Mouse (Mus musculus) hindbrain, embryonic 13.5 days (tissue): ENCODE results near the gene Ahnak2. TPM values are rescaled to one million over a fixed set of nuclear protein-coding genes. Genes with fewer than 3 reads are reported as not detected.

ENCODE experiments used
- ATAC-seq: fragments of 200-750 bp; cut with Nextera tagmentation; 2 replicates; pipeline ENCODE4 v1.8.0; 2017; ENCODE audit warnings: moderate TSS enrichment; ENCODE audit not compliant: low FRiP score
- H3K27ac ChIP-seq: fragments of 300-500 bp; sonication (generic); 2 replicates; pipeline ENCODE4 v1.5.1; 2015; ENCODE audit warnings: inconsistent platforms, mild to moderate bottlenecking, moderate library complexity
- H3K27me3 ChIP-seq: fragments of 300-500 bp; sonication (generic); 2 replicates; pipeline ENCODE4 v1.6.1; 2015; ENCODE audit warnings: mild to moderate bottlenecking, inconsistent platforms
- H3K36me3 ChIP-seq: fragments of 300-500 bp; sonication (generic); 2 replicates; pipeline ENCODE4 v1.6.1; 2015; ENCODE audit warnings: mild to moderate bottlenecking, inconsistent platforms
- H3K4me1 ChIP-seq: fragments of 300-500 bp; sonication (generic); replicated peaks from 2 replicates; pipeline ENCODE4 v1.6.1; 2015; ENCODE audit warnings: inconsistent platforms
- H3K4me2 ChIP-seq: fragments of 300-500 bp; sonication (generic); 2 replicates; pipeline ENCODE4 v1.6.1; 2015; ENCODE audit warnings: inconsistent platforms, mild to moderate bottlenecking, moderate library complexity
- H3K4me3 ChIP-seq: fragments of 300-500 bp; sonication (generic); 2 replicates; pipeline ENCODE4 v1.5.1; 2015; ENCODE audit warnings: mild to moderate bottlenecking, inconsistent platforms
- H3K9ac ChIP-seq: fragments of 300-500 bp; sonication (generic); 2 replicates; pipeline ENCODE4 v1.6.1; 2015; ENCODE audit warnings: mild to moderate bottlenecking, inconsistent platforms
- H3K9me3 ChIP-seq: fragments of 300-500 bp; sonication (generic); 2 replicates; pipeline ENCODE4 v1.6.1; 2016; ENCODE audit warnings: inconsistent platforms
- WGBS: fragments of 180-500 bp; shearing (Covaris S2); methylation state at CpG from one replicate; pipeline ENCODE4 v1.1.7; 2015; 5-methylcytosine and 5-hydroxymethylcytosine counted together
- polyA plus RNA-seq: library from polyadenylated mRNA; unstranded; fragments of >200 nt; fragmentation: Nextera tagmentation; extraction: Ambion mirVana; gene quantifications from 2 replicates; pipeline ENCODE4 v1.2.1, GENCODE M21; 2015

Ahnak2 gene
- polyA plus RNA-seq, 1 experiment from 2014 or later, result 0.86 TPM

DNA sequence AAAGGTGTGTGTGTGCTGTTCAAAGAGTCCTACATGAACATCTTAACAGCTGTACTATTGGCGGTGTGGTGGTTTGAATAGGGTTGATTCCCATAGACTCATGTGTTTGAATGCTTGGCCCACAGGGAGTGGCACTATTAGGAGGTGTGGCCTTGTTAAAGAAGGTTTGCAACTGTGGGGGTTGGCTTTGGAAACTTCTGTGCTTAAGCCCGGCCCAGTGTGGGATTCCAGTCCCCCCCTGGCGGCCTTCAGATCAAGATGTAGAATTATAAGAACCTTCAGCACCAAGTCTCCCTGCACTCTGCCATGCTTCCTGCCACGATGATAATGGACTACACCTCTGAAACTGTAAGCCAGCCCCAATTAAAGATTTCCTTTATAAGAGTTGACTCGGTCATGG, 30.0 kb upstream of the Ahnak2 start:
- no peak overlapping the region for H3K27ac ChIP-seq
- ATAC-seq, result no peak
- no peak overlapping the region for H3K4me2 ChIP-seq
- H3K4me3 ChIP-seq, result no peak overlapping the region
- no peaks in the 10 kb centered on the region for H3K9me3 ChIP-seq
- peaks cover 22% of the 10 kb centered on the region for H3K36me3 ChIP-seq
- 92% methylated on average over 5 of the region's 5 CpGs for WGBS
- no peak overlapping the region for H3K9ac ChIP-seq
- no peaks in the 10 kb centered on the region for H3K27me3 ChIP-seq
- peaks cover 30% of the 10 kb centered on the region for H3K4me1 ChIP-seq

DNA sequence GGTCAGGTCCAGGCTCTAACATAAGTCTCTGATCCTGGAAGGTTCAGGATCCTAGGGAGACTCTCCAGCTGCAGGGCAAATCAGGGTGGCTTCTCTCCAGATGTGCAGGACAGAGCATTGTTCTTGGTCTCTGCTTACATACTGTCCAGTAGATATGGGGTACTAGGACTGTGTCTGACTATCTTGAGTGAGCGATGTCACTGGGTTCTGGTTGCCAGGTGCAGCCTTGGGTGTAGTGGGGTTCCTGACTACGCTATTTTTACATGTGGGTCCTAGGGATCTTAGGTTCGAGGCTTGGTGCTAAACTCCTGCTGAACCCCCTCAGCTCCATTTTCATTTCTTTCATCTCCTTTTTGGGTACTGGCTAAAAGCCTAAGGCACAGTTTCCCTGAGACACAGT, 28.1 kb upstream of the Ahnak2 start:
- H3K36me3 ChIP-seq, result peaks cover 33% of the 10 kb centered on the region
- peaks cover 48% of the 10 kb centered on the region for H3K4me1 ChIP-seq
- H3K4me2 ChIP-seq, result peak overlapping the region; percentile 77
- WGBS, result 89% methylated on average over 3 of the region's 3 CpGs
- H3K9ac ChIP-seq, result peak overlapping the region; percentile 85
- H3K27me3 ChIP-seq, result no peaks in the 10 kb centered on the region
- ATAC-seq, result no peak
- H3K27ac ChIP-seq, result peak overlapping the region; percentile 82; the same call in 1 of the 2 replicates
- no peaks in the 10 kb centered on the region for H3K9me3 ChIP-seq
- H3K4me3 ChIP-seq, result peak overlapping the region; percentile 64

DNA sequence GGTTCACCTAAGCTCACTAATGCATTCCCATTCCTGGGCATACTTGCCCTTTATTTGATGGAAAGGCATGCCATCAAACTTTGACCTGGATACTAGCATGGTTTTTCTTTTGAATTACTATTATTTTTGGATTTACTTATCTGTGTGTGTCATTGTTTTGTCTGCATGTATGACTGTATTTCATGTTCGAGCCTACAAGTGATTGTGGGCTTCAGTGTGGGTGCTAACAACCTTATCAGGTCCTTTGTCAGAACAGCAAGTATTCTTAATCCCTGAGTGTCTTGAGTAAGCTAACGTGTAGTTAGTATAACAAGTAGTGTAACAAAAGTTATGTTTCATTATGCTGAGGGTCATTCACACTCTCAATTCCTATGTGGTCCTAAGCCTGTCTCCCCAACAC, 27.7 kb upstream of the Ahnak2 start:
- 27% methylated on average over 2 of the region's 2 CpGs for WGBS
- H3K4me1 ChIP-seq, result peaks cover 51% of the 10 kb centered on the region
- H3K27me3 ChIP-seq, result no peaks in the 10 kb centered on the region
- H3K9me3 ChIP-seq, result no peaks in the 10 kb centered on the region
- H3K4me2 ChIP-seq, result peak overlapping the region; percentile 77
- H3K9ac ChIP-seq, result peak overlapping the region; percentile 85
- H3K27ac ChIP-seq, result peak overlapping the region; percentile 82
- ATAC-seq, result no peak
- peaks cover 34% of the 10 kb centered on the region for H3K36me3 ChIP-seq
- H3K4me3 ChIP-seq, result peak overlapping the region; percentile 64

DNA sequence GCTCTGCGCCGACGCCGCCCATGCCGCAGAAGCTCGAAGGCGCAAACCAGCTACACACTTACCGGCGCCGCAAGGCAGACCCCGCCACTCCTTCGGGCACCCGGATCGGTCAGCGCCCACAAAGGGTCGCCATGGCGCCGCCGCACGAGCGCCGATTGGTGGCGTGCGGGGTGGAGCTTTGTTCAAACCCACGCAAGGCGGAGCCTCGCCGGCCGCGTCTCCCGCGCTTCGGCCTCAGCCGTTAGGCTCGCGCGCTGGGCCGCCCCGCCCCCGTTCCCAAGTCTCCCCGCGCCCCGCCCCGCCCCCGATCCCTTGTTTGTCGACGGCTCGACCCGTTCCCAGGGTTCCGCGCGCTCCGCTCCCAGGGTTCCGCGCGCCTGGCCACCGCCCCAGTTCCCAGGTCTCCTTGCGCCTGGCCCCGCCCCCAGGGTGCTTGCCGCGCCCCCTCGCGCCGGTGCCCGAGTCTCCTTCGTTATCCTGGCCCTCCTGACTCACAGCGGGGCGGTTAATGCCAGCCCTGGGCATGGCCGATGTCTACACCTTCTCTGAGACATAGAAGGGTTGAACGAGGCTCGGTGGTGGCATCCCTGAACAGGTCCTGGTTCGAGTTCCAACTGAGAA, 26.9 kb upstream of the Ahnak2 start, which contains the start of gene Cdca4:
Cdca4 (minus strand) TSS at position 180 of the 621 bp plus-strand sequence.
- Histone ChIP-seq H3K27ac (peak within 1 kb of the TSS; percentile 94), H3K36me3 (peaks cover 42% of the 10 kb centered on the region), H3K27me3 (no peaks in the 10 kb centered on the region), H3K9me3 (no peaks in the 10 kb centered on the region), H3K4me2 (peak within 1 kb of the TSS; percentile 86), H3K4me3 (peak within 1 kb of the TSS; percentile 78), H3K9ac (peak within 1 kb of the TSS; percentile 91), H3K4me1 (peaks cover 59% of the 10 kb centered on the region)
- WGBS, result under 1% methylated on average over 62 of the region's 72 CpGs
- peak; percentile 98 for ATAC-seq

DNA sequence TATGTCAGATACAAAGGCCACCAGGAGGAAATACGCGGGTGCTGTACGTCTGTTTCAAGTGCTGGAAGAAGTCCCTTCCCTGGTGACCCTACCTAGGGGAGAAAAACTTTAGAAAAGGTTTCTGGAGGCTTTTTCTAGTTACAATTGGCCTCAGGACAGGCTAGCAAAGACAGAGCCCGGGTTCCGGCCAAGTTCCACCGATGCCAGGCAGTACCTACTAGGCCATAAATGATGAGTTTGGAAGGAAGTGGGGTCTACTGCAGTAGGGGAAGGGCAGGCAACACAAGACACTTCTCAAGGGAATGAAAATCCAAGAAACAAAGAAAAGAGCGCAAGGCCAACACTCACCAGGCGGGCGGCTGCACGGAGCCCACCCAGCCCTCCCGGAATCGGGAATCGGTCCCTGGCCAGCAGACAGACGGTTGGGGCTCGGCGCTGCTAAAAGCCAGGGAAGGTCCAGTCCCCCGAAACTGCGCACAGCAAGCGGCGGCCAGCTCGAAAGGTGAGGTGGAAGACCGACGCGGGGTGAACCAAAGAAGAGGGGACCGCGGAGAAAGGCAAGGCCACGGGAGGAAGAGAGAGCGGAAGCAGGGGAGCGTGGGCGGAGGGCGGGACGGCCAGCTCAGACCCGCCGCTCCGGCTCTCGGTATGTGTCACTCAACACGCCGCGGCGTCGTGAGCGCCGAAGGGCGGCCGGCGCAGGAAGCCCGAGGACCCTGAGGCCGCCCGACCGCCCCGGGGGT, 26.2 kb upstream of the Ahnak2 start:
- H3K27ac ChIP-seq, result peak overlapping the region; percentile 94
- peaks cover 42% of the 10 kb centered on the region for H3K36me3 ChIP-seq
- peak overlapping the region; percentile 86 for H3K4me2 ChIP-seq
- no peaks in the 10 kb centered on the region for H3K9me3 ChIP-seq
- under 1% methylated on average over 48 of the region's 51 CpGs for WGBS
- peaks cover 65% of the 10 kb centered on the region for H3K4me1 ChIP-seq
- peak overlapping the region; percentile 78 for H3K4me3 ChIP-seq
- H3K9ac ChIP-seq, result peak overlapping the region; percentile 91
- no peaks in the 10 kb centered on the region for H3K27me3 ChIP-seq
- ATAC-seq, result peak; percentile 82

DNA sequence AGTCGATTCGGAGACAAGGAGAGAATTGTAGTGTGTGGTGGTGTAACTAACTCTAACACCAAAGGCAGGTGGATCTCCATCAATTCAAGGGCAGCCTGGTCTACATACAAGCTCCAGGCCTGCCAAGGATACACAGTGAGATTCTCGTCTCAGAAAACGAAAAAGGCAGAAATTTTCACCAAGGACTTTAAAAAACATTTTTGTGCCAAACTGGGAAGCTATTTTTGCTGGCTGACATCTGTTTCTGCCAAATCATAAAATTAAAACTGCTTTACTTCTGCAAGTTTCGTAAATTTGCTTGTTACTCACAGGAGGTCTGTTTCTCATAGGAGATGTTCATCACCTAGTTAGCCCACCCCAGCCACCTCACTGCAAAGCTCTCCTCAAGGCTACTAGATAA, 23.4 kb upstream of the Ahnak2 start:
- H3K4me1 ChIP-seq, result peaks cover 63% of the 10 kb centered on the region
- ATAC-seq, result no peak
- WGBS, result 90% methylated on average over 5 of the region's 5 CpGs

DNA sequence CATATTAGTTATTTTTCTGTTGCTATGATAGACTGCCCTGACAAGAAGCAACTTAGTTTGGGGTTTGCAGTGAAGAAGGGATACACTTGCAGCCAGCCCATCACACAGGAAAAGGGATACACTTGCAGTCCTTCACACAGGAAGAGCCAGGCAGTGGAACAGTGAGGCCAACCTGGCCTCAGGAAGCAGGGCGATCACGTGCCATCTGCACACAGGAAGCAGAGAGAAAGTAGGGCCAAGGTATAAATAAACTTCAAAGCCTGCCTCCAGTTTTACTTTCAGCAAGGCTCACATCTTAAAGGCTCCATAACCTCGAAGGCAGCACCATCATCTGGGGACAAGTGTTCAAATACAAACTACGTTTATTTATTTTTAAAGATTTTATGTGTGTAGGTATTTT, 20.8 kb upstream of the Ahnak2 start:
- H3K9ac ChIP-seq, result peak overlapping the region; percentile 36; the same call in 1 of the 2 replicates
- peaks cover 52% of the 10 kb centered on the region for H3K4me1 ChIP-seq
- WGBS, result 88% methylated on average over 4 of the region's 4 CpGs
- H3K4me2 ChIP-seq, result no peak overlapping the region
- H3K36me3 ChIP-seq, result peaks cover 67% of the 10 kb centered on the region
- H3K9me3 ChIP-seq, result no peaks in the 10 kb centered on the region
- ATAC-seq, result no peak
- no peak overlapping the region for H3K4me3 ChIP-seq
- peak overlapping the region; percentile 14; the same call in 1 of the 2 replicates for H3K27ac ChIP-seq
- no peaks in the 10 kb centered on the region for H3K27me3 ChIP-seq

More for the DNA sequence above, 23.4 kb upstream of the Ahnak2 start:
- no peak overlapping the region for H3K4me2 ChIP-seq
- no peaks in the 10 kb centered on the region for H3K27me3 ChIP-seq
- no peak overlapping the region for H3K4me3 ChIP-seq
- H3K27ac ChIP-seq, result no peak overlapping the region
- H3K9ac ChIP-seq, result peak overlapping the region; percentile 91; the same call in 1 of the 2 replicates
- H3K36me3 ChIP-seq, result peaks cover 43% of the 10 kb centered on the region
- H3K9me3 ChIP-seq, result no peaks in the 10 kb centered on the region

DNA sequence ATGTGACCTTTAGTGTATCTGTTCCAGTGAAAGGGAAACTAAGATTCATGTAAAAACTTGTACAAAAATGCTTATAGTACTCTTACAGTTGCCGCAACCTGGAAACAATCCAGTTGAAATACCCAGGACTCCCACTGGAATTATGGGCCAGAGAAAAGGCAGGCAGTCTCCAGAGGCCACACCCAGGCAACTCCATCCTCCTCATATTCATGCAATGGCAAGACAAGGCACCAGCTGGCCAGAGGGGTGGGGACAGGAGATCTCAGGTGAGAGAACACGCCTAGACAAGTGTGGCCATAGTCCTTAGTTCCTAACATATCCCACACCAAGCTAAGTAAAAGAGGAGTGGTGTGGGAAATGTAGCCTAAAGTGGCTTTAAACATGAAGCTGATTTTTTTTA, 20.2 kb upstream of the Ahnak2 start:
- no peaks in the 10 kb centered on the region for H3K27me3 ChIP-seq
- H3K4me3 ChIP-seq, result no peak overlapping the region
- WGBS, result 91% methylated on average over 2 of the region's 2 CpGs
- H3K9me3 ChIP-seq, result no peaks in the 10 kb centered on the region
- H3K36me3 ChIP-seq, result peaks cover 71% of the 10 kb centered on the region
- no peak for ATAC-seq
- no peak overlapping the region for H3K4me2 ChIP-seq
- peaks cover 47% of the 10 kb centered on the region for H3K4me1 ChIP-seq
- no peak overlapping the region for H3K27ac ChIP-seq
- H3K9ac ChIP-seq, result peak overlapping the region; percentile 51; the same call in 1 of the 2 replicates

DNA sequence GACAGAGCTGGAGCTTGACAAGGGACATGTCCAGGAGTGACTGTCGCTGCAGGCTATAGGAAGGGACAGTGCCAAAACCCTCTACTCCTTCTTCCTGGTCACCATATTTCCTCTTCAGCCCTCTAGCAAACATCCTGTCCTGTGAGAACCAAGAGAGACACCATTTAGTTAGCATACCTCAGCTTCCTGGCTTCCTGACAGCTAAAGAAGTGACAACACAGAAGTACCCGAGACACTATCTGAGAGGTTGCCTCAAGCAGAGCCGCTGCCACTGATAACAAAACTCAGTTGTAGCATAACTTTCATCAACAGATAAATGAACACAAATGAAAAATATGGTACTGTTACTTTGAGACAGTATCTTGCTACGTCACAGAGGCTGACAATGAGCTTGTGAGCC, 19.5 kb upstream of the Ahnak2 start:
- Histone ChIP-seq H3K4me3 (no peak overlapping the region), H3K4me2 (no peak overlapping the region), H3K36me3 (peaks cover 70% of the 10 kb centered on the region), H3K9me3 (no peaks in the 10 kb centered on the region), H3K9ac (no peak overlapping the region), H3K4me1 (peaks cover 40% of the 10 kb centered on the region), H3K27ac (no peak overlapping the region), H3K27me3 (no peaks in the 10 kb centered on the region)
- ATAC-seq, result no peak
- 90% methylated on average over 4 of the region's 4 CpGs for WGBS

DNA sequence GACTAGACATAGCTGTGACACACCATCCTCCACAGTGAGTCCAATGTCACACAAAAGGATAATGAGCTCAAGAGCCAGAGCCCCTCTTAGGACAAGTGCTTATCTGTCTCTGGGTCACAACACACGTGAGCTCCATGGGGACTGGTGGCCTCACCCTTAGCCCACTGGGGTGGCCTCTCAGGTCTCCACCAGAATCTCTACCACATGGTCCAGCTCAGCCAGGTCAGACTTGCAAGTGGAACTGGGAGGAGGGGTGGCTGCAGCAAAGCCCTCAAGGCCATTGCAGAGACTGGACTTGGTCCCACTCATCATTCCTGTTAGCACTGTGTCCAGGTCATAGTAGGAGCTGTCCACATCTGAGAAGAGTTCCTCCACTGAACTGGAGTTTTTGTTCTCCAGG, 18.8 kb upstream of the Ahnak2 start:
- Histone ChIP-seq H3K9me3 (no peaks in the 10 kb centered on the region), H3K27ac (no peak overlapping the region), H3K36me3 (peaks cover 69% of the 10 kb centered on the region), H3K9ac (no peak overlapping the region), H3K4me1 (peaks cover 32% of the 10 kb centered on the region), H3K27me3 (no peaks in the 10 kb centered on the region), H3K4me2 (no peak overlapping the region), H3K4me3 (no peak overlapping the region)
- WGBS, result 77% methylated on average over 1 of the region's 1 CpGs
- no peak for ATAC-seq

DNA sequence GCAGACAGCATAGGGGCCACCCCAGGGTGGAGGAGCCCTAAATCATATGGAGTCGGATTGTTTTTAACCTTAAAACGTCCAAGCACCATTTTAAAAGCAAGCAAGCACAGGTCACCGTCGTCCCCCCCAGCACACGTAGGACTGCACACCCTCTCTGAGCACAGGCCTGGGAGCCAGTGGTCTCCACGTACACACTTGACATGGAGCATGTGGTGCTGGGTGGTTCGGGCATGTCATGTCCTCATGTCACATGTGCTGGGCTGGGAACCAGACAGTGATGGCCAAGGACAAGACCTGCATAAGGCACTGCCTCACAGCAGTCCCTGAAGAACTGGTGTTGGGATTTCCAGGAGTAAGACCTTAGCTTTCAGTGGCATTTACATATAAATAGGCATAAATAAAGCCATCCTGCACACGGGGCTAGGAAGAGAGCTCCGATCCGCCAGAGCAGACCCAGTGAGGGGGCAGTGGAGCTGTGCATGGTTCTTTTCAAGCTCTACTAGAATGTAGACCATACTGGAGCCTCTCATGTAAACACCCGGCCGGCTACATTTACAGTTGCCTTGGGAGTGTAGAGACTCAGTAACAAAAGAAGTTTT, 18.0 kb upstream of the Ahnak2 start:
- Histone ChIP-seq H3K4me1 (peaks cover 26% of the 10 kb centered on the region), H3K9ac (no peak overlapping the region), H3K9me3 (no peaks in the 10 kb centered on the region), H3K4me3 (no peak overlapping the region), H3K4me2 (no peak overlapping the region), H3K27me3 (no peaks in the 10 kb centered on the region), H3K36me3 (peaks cover 75% of the 10 kb centered on the region), H3K27ac (no peak overlapping the region)
- 79% methylated on average over 12 of the region's 12 CpGs for WGBS
- 0 out of 2 replicates have a peak, but pooled peaks have one; percentile 38 for ATAC-seq

DNA sequence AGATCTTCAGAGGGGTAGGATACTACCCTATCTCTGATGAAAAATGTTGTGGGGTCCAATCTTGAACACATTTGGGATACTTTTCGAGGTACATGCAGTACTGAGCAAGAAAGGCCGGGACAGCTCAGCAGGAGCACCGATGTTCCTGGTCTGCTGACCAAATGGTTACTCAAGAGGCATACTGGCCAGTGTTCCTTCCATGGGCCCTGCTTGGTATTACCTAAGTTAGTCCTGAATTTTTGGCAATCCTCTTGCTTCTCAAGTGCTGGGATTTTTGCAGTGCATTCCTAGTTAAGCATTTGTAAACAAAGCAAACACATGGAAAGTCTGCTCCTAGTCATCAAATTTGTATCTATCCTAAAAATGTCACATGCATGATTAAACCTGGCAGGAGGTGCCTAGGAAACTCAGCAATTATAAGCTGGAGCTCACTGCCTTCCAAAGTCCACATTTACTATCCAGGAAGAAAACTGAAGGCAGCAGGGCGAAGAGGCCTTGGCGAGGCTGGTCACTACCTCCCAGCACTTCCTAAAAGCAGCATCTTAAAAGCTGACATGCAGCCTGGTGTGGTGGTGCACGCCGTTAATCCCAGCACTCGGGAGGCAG, 16.7 kb upstream of the Ahnak2 start:
- Histone ChIP-seq H3K9ac (no peak overlapping the region), H3K4me3 (no peak overlapping the region), H3K27ac (no peak overlapping the region), H3K4me1 (peaks cover 13% of the 10 kb centered on the region), H3K4me2 (no peak overlapping the region), H3K36me3 (peaks cover 78% of the 10 kb centered on the region), H3K27me3 (no peaks in the 10 kb centered on the region), H3K9me3 (no peaks in the 10 kb centered on the region)
- 94% methylated on average over 8 of the region's 8 CpGs for WGBS
- no peak for ATAC-seq
